Mouse (Mus musculus) liver, embryonic 16.5 days (tissue): ENCODE data around the gene Olfr12. TPM values are rescaled to one million over a fixed set of nuclear protein-coding genes. Genes with fewer than 3 reads are reported as not detected.

Source experiments
- ATAC-seq: fragments of 200-750 bp; cut with Nextera tagmentation; 2 replicates; pipeline ENCODE4 v1.8.0; 2017; ENCODE audit warnings: low read depth, mild to moderate bottlenecking, moderate number of reproducible peaks, moderate library complexity
- H3K27ac ChIP-seq: fragments of 300-500 bp; sonication (generic); 2 replicates; pipeline ENCODE4 v1.5.1; 2014; ENCODE audit warnings: mild to moderate bottlenecking, low read length
- H3K27me3 ChIP-seq: fragments of 300-500 bp; sonication (generic); 2 replicates; pipeline ENCODE4 v1.6.1; 2014; ENCODE audit warnings: low read depth, low read length, mixed read lengths; ENCODE audit not compliant: control insufficient read depth, insufficient read depth
- H3K36me3 ChIP-seq: fragments of 300-500 bp; sonication (generic); 2 replicates; pipeline ENCODE4 v1.6.1; 2014; ENCODE audit warnings: mild to moderate bottlenecking; ENCODE audit not compliant: control insufficient read depth, insufficient read depth
- H3K4me1 ChIP-seq: fragments of 300-500 bp; sonication (generic); 2 replicates; pipeline ENCODE4 v1.6.1; 2014; ENCODE audit warnings: low read depth, low read length, mixed read lengths; ENCODE audit not compliant: control insufficient read depth
- H3K4me2 ChIP-seq: fragments of 300-500 bp; sonication (generic); 2 replicates; pipeline ENCODE4 v1.6.1; 2014; ENCODE audit warnings: low read depth, low read length, mixed read lengths
- H3K4me3 ChIP-seq: fragments of 300-500 bp; sonication (generic); 2 replicates; pipeline ENCODE4 v1.5.1; 2014; ENCODE audit warnings: low read depth, mild to moderate bottlenecking, low read length
- H3K9ac ChIP-seq: fragments of 300-500 bp; sonication (generic); 2 replicates; pipeline ENCODE4 v1.6.1; 2014; ENCODE audit warnings: low read depth, low read length
- H3K9me3 ChIP-seq: fragments of 300-500 bp; sonication (generic); replicated peaks from 2 replicates; pipeline ENCODE4 v1.6.1; 2016; ENCODE audit warnings: low read length; ENCODE audit not compliant: control insufficient read depth
- WGBS: fragments of 180-500 bp; shearing (Covaris S2); extraction: QIAGEN DNeasy Blood & Tissue Kit; methylation state at CpG from one replicate; pipeline ENCODE4 v1.1.7; 2014; ENCODE audit not compliant: insufficient replicate concordance; 5-methylcytosine and 5-hydroxymethylcytosine counted together
- polyA plus RNA-seq: library from polyadenylated mRNA; unstranded; fragments of >200 nt; fragmentation: Nextera tagmentation; extraction: Ambion mirVana; gene quantifications from 2 replicates; pipeline ENCODE4 v1.2.1, GENCODE M21; 2015

The Olfr12 gene
- polyA plus RNA-seq, 1 experiment from 2014 or later, result not detected

GRCm38 (mm10) chr1:92636015-92636414 is 18.4 kb downstream of the Olfr12 start:
- Histone ChIP-seq H3K27me3 (no peaks in the 10 kb centered on the region), H3K27ac (no peak overlapping the region), H3K9ac (no peak overlapping the region), H3K4me2 (no peak overlapping the region), H3K4me1 (peaks cover 7% of the 10 kb centered on the region), H3K36me3 (no peaks in the 10 kb centered on the region; the same call in 1 of the 2 replicates), H3K9me3 (no peaks in the 10 kb centered on the region), H3K4me3 (no peak overlapping the region)
- ATAC-seq, result no peak
- WGBS, result 75% methylated on average over 8 of the region's 8 CpGs

DNA sequence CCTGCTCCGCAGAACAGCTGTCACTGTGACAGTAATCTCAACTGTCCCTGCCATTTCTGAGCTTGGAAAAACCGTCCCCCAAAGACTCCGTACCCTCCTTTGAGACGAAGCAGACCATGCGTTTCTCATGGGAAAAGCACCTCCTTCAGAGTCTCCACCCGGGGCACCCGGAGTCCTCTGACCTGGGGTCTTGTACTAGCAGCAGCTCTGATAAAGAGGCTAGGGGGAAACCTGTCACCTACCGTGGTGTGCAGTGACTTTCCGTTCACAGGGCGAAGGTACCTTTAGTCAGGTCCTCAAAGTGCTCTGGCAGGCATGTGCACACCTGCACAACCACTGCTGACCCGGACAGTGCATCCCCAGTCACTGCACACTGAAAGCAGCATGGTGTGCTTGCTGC is 19.1 kb downstream of the Olfr12 start:
- no peak overlapping the region for H3K4me2 ChIP-seq
- no peaks in the 10 kb centered on the region; the same call in 1 of the 2 replicates for H3K36me3 ChIP-seq
- no peak for ATAC-seq
- H3K27ac ChIP-seq, result no peak overlapping the region
- H3K9me3 ChIP-seq, result no peaks in the 10 kb centered on the region
- 81% methylated on average over 11 of the region's 11 CpGs for WGBS
- H3K4me3 ChIP-seq, result no peak overlapping the region
- H3K27me3 ChIP-seq, result no peaks in the 10 kb centered on the region
- no peak overlapping the region for H3K9ac ChIP-seq
- peaks cover 7% of the 10 kb centered on the region for H3K4me1 ChIP-seq

DNA sequence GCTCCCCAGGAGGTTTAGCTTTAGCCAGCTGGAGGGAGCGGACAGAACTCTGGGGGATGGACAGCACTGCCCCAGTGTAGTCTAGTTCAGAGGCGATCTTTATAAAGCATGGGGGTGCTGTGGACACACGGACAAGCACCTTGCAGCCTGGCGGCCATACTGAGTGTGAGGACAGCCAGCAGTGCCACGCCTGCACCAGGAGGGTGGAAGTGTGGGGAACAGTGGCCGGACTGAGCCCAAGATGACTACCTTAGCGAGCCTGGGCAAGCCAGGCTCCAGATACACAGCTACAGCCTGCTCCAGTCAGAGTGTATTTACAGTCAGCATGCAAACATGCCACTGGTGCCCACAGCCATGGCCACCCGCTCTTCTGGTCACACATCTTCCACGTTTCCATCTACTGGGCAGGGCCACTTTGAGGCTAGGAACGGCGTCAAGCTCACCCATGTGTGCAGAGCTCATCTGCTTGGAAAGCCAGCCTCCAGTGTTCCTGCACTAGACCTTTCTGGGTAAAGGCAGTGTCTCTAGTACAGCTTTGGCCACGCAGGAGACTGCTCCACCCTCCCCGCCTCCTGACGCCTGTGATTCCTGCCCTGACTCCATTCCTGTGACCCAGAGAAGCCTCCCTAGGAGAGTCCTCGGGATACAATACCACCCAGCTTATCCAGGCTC is 20.0 kb downstream of the Olfr12 start:
- no peak overlapping the region for H3K4me2 ChIP-seq
- no peak overlapping the region for H3K9ac ChIP-seq
- H3K4me3 ChIP-seq, result no peak overlapping the region
- 75% methylated on average over 15 of the region's 15 CpGs for WGBS
- no peaks in the 10 kb centered on the region for H3K9me3 ChIP-seq
- no peaks in the 10 kb centered on the region; the same call in 1 of the 2 replicates for H3K36me3 ChIP-seq
- H3K27me3 ChIP-seq, result no peaks in the 10 kb centered on the region
- H3K4me1 ChIP-seq, result peaks cover 13% of the 10 kb centered on the region
- no peak for ATAC-seq
- no peak overlapping the region for H3K27ac ChIP-seq

DNA sequence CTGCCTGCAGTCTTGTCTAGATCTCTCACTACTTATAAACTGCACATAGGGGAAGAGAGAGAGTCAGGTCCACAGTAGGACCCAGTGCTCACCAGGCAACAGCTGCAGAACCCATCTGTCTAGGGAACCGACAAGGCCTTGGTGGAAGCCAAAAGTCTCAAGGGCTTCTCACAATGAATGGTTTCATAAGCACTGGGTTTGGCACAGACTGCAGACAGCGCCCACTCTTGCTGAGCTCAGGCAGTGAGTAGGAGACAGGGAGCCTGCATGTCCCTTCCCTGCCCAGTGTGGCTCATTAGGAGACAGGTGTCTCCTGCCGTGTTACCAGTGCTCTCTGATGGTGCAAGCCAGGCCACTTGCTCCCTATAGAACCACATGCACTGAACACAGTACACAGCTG is 20.6 kb downstream of the Olfr12 start:
- H3K4me2 ChIP-seq, result no peak overlapping the region
- no peak overlapping the region for H3K4me3 ChIP-seq
- H3K36me3 ChIP-seq, result no peaks in the 10 kb centered on the region; the same call in 1 of the 2 replicates
- no peak overlapping the region for H3K27ac ChIP-seq
- no peak for ATAC-seq
- 82% methylated on average over 3 of the region's 3 CpGs for WGBS
- no peaks in the 10 kb centered on the region for H3K9me3 ChIP-seq
- H3K4me1 ChIP-seq, result peaks cover 13% of the 10 kb centered on the region
- H3K27me3 ChIP-seq, result no peaks in the 10 kb centered on the region
- no peak overlapping the region for H3K9ac ChIP-seq

GRCm38 (mm10) chr1:92638736-92639135 is 21.1 kb downstream of the Olfr12 start:
- H3K4me2 ChIP-seq, result no peak overlapping the region
- WGBS, result 79% methylated on average over 4 of the region's 4 CpGs
- H3K9me3 ChIP-seq, result no peaks in the 10 kb centered on the region
- H3K27me3 ChIP-seq, result no peaks in the 10 kb centered on the region
- no peaks in the 10 kb centered on the region; the same call in 1 of the 2 replicates for H3K36me3 ChIP-seq
- ATAC-seq, result no peak
- H3K9ac ChIP-seq, result no peak overlapping the region
- H3K4me1 ChIP-seq, result peaks cover 13% of the 10 kb centered on the region
- H3K4me3 ChIP-seq, result no peak overlapping the region
- no peak overlapping the region for H3K27ac ChIP-seq

- H3K9ac ChIP-seq, result no peak overlapping the region
- ATAC-seq, result no peak
- H3K4me3 ChIP-seq, result peak overlapping the region; percentile 88; the same call in 1 of the 2 replicates
- 0 out of 2 replicates have a peak overlapping the region, but pooled peaks have one; percentile 33 for H3K27ac ChIP-seq
- peak overlapping the region; percentile 63 for H3K4me2 ChIP-seq
- peaks cover 13% of the 10 kb centered on the region for H3K4me1 ChIP-seq
- 34% methylated on average over 6 of the region's 6 CpGs for WGBS
- no peaks in the 10 kb centered on the region; the same call in 1 of the 2 replicates for H3K36me3 ChIP-seq
- H3K27me3 ChIP-seq, result no peaks in the 10 kb centered on the region
- no peaks in the 10 kb centered on the region for H3K9me3 ChIP-seq
Measured at GRCm38 (mm10) chr1:92640393-92640792, 22.8 kb downstream of the Olfr12 start.

- Histone ChIP-seq H3K27ac (peak within 1 kb of the TSS; percentile 48; the same call in 1 of the 2 replicates), H3K36me3 (no peaks in the 10 kb centered on the region; the same call in 1 of the 2 replicates), H3K4me2 (peak within 1 kb of the TSS; percentile 63), H3K4me3 (peak within 1 kb of the TSS; percentile 88), H3K4me1 (peaks cover 13% of the 10 kb centered on the region), H3K9me3 (no peaks in the 10 kb centered on the region), H3K9ac (peak within 1 kb of the TSS; percentile 90), H3K27me3 (no peaks in the 10 kb centered on the region)
- 2% methylated on average over 50 of the region's 50 CpGs for whole genome bisulfite sequencing
- ATAC-seq, result peak; percentile 91
Measured at GRCm38 (mm10) chr1:92641514-92642272, 24.1 kb downstream of the Olfr12 start, which contains the start of gene Cops9. Gene Cops9 (minus strand): TSS chr1:92641985.

DNA sequence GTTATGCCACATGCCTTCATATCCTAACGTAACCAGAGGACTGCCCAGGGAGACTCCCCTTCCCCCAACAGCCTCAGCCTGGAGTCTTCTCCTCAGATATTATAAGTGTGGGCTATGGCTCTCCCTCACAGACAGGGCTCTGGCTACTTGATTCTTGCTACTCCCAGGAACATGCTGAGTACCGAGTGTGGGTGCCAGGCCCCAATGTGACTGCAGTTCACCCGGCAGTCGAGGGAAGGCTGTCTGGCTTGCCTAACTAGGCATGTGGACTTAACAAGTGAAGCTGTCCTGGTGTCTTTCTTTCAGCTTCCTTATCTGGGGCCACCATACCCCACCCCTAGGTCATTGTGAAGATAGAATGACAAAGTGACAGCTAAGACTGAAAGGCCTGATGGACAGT is 26.1 kb downstream of the Olfr12 start:
- Histone ChIP-seq H3K9ac (no peak overlapping the region), H3K36me3 (no peaks in the 10 kb centered on the region), H3K27me3 (no peaks in the 10 kb centered on the region), H3K4me1 (peaks cover 16% of the 10 kb centered on the region), H3K27ac (no peak overlapping the region), H3K4me3 (no peak overlapping the region), H3K4me2 (no peak overlapping the region), H3K9me3 (no peaks in the 10 kb centered on the region)
- 52% methylated on average over 4 of the region's 4 CpGs for WGBS
- no peak for ATAC-seq

- WGBS, result 71% methylated on average over 5 of the region's 5 CpGs
- peaks cover 16% of the 10 kb centered on the region for H3K4me1 ChIP-seq
- H3K9ac ChIP-seq, result no peak overlapping the region
- no peaks in the 10 kb centered on the region for H3K36me3 ChIP-seq
- no peaks in the 10 kb centered on the region for H3K27me3 ChIP-seq
- ATAC-seq, result no peak
- no peak overlapping the region for H3K4me2 ChIP-seq
- H3K27ac ChIP-seq, result no peak overlapping the region
- H3K9me3 ChIP-seq, result no peaks in the 10 kb centered on the region
- no peak overlapping the region for H3K4me3 ChIP-seq
Measured at GRCm38 (mm10) chr1:92644916-92645315, 27.3 kb downstream of the Olfr12 start.
